Mouse (Mus musculus) layer of hippocampus, postnatal 36 days (tissue): ENCODE measurements around the gene Olfr92. TPM values are rescaled to one million over a fixed set of nuclear protein-coding genes. Genes with fewer than 3 reads are reported as not detected.
A peak's percentile ranks its signal among the peaks of the same experiment; 100 is the strongest.

ENCODE experiments used
- DNase-seq, 2 experiments: peaks; one replicate each; pipeline ENCODE4 v3.0.0; 2022
- total RNA-seq, 2 experiments: library from RNA; stranded (reverse); gene quantifications; 2 replicates each; pipeline ENCODE4 v1.2.3; 2021

Olfr92 gene
- total RNA-seq, 2 experiments from 2014 or later, result not detected

DNA sequence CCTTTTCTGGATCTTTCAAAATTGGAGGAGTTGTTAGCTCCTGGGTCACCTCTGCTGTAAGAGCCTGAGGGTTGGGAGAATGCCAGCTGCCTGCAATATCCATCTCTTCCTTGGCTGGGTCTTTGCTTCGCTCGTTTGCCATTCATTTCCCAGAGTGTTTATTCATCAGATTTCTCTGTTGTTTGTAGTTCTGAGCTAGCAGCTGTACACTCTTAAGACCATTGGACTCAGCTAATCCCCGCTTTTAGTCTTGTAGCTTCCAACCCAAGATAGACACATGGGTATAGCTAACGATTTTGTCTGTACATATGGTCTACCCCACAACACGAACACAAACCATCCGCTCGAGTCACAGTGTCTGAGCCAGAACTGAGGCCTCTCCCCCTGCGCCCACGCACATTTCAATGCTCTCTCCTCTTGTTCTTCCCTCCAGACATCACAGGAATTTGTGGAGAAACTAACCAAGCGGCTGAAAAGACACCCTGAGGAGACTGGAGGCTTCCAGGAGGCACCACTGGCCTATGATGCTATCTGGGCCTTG lies 57.7 kb downstream of the Olfr92 start:
- peak in 1 of 2 experiments; percentile 65 for DNase-seq

DNA sequence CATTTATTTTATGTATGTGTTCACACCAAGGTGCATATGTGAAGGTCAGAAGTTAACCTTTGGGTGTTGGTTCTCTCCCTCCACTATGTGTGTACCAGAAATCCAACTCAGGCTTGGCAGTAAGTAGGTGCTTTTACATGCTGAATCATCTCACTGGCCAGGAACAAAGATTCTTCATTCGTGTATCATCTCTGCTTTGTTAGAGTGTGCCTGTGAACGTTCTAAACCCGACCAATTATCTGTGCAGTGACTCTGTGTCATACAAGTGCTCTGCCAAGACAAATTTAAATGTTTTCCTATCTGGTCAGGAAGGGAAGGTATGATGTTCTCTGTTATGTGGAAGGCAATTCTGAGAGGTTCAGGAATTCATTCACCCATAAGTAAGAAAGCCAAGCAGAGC lies 58.5 kb downstream of the Olfr92 start:
- no peak for DNase-seq

Other genes starting within 250 kb of the Olfr92 start
- not detected for gene Trim40, start 230.0 kb downstream of the Olfr92 start, total RNA-seq
- not detected for gene Trim31, start 222.0 kb downstream of the Olfr92 start, total RNA-seq
- gene Rnf39, start 177.2 kb downstream of the Olfr92 start, total RNA-seq, result 1 to 10 TPM; 4.4 to 7.3 TPM
- gene Ppp1r11, start 168.3 kb downstream of the Olfr92 start, total RNA-seq, result 100 to 1,000 TPM; 132 to 138 TPM
- 10 to 100 TPM; 37.6 to 41.3 TPM for gene Znrd1, start 161.5 kb downstream of the Olfr92 start, total RNA-seq
- gene Znrd1as, start 161.5 kb downstream of the Olfr92 start, total RNA-seq, result 1 to 10 TPM; 6.1 to 8.8 TPM
- not detected for gene 2410137M14Rik, start 138.9 kb downstream of the Olfr92 start, total RNA-seq
- 1 to 10 TPM in 1 of 2 experiments, under 1 TPM in 1; 1.00 to 1.1 TPM for gene H2-M5, start 130.6 kb downstream of the Olfr92 start, total RNA-seq
- gene Zfp57, start 118.9 kb downstream of the Olfr92 start, total RNA-seq, result 10 to 100 TPM; 15.9 to 18.1 TPM
- 10 to 100 TPM; 67.6 to 72.6 TPM for gene Mog, start 96.7 kb downstream of the Olfr92 start, total RNA-seq
- gene Gabbr1, start 74.1 kb downstream of the Olfr92 start, total RNA-seq, result 100 to 1,000 TPM; 688 to 703 TPM
- gene Olfr90, start 31.6 kb downstream of the Olfr92 start, total RNA-seq, result not detected
- not detected for gene Olfr91, start 21.8 kb downstream of the Olfr92 start, total RNA-seq
- gene Olfr93, start 41.4 kb upstream of the Olfr92 start, total RNA-seq, result not detected
- not detected for gene Ubd, start 73.8 kb upstream of the Olfr92 start, total RNA-seq
- not detected for gene Olfr94, start 80.9 kb upstream of the Olfr92 start, total RNA-seq
- gene Olfr95, start 93.0 kb upstream of the Olfr92 start, total RNA-seq, result not detected
- gene Olfr96, start 100.1 kb upstream of the Olfr92 start, total RNA-seq, result not detected
- gene Olfr97, start 117.2 kb upstream of the Olfr92 start, total RNA-seq, result not detected
- not detected for gene Olfr98, start 143.7 kb upstream of the Olfr92 start, total RNA-seq
- 1 to 10 TPM; 1.5 to 2.0 TPM for gene H2-M3, start 150.1 kb upstream of the Olfr92 start, total RNA-seq
- not detected for gene Olfr99, start 163.4 kb upstream of the Olfr92 start, total RNA-seq
- gene Olfr101, start 184.2 kb upstream of the Olfr92 start, total RNA-seq, result not detected
- gene Olfr102, start 197.0 kb upstream of the Olfr92 start, total RNA-seq, result not detected
- not detected for gene Olfr103, start 219.6 kb upstream of the Olfr92 start, total RNA-seq
- gene Olfr104-ps, start 239.5 kb upstream of the Olfr92 start, total RNA-seq, result not detected